Mouse (Mus musculus) lung, adult 2 months (tissue): Measurements from ENCODE around the gene Gm10840.

Experiments
- CTCF ChIP-seq: fragments of 200-500 bp; IDR thresholded peaks from 2 replicates; pipeline ENCODE4 v1.5.1; 2011; ENCODE audit warnings: mild to moderate bottlenecking, low read length, control low read depth; ENCODE audit not compliant: insufficient read depth
- POLR2A ChIP-seq: fragments of 200-500 bp; IDR thresholded peaks from 2 replicates; pipeline ENCODE4 v1.6.1; 2011; ENCODE audit warnings: low read depth, mild to moderate bottlenecking, control low read depth, low read length, borderline replicate concordance; ENCODE audit errors: extremely low read depth

DNA sequence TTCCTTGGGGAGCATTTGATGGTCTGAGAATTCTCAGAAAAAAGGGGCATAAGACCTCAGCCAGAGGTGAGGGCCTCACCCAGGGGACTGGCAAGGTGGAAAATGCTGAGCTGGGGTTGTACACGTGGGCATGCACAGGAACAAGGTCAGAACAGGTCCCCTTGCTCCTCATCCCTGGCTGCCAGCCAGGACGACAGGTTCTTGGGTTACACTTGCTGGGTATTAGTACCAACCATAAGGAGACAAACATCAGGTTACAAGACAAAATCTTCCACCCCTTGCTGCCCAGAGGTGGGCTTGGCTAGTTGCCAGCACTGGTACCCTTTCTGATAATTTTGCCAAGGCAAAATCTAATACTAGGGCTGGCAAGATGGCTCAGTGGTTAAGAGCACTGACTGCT, 1.6 kb downstream of the Gm10840 start:
- no peak for TF ChIP-seq CTCF
- TF ChIP-seq POLR2A, result no peak
